Mouse (Mus musculus): ENCODE results near the gene Map4k2. TPM values are rescaled to one million over a fixed set of nuclear protein-coding genes. Genes with fewer than 3 reads are reported as not detected.

The Map4k2 gene
- polyA plus RNA-seq, 1 experiment = 24.8 TPM

DNA sequence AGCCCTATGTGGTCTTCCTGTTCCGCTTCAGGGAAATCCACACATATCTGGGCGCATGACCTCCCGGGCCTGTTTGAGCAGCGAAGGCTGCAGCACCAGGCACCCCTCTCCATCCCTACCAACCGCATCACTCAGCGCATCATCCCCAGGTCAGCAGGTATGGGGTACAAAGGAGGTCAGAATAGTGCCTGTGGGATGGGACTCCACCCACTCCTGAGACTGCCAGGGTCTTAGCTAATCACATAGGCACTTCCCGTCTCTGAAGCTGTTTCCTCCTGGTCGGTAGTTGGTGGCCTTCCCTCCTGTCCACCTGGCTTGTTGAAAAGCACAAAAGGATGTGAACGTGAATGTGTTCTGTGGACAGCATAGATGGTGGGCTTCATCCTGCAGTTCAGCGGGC lies 5.7 kb downstream of the Map4k2 start:
- TF ChIP-seq CTCF (IDR thresholded peaks at IDR 0.05; ENCODE audit: control insufficient read depth, insufficient read depth, insufficient replicate concordance, low read depth, low read length) (no peak), POLR2A (IDR thresholded peaks at IDR 0.05; ENCODE audit: control insufficient read depth, low read depth, low read length) (no peak)
- no peaks in the 10 kb centered on the region for H3K27me3 ChIP-seq (ENCODE audit: control insufficient read depth, insufficient read depth, low read length)
- no peaks in the 10 kb centered on the region for H3K36me3 ChIP-seq (ENCODE audit: control insufficient read depth, insufficient read depth, low read length)
- peaks cover 2% of the 10 kb centered on the region for H3K4me1 ChIP-seq (ENCODE audit: control insufficient read depth, insufficient read depth, low read length)
- no peak overlapping the region for H3K27ac ChIP-seq (ENCODE audit: control insufficient read depth, insufficient read depth, low read depth, low read length)
- H3K4me3 ChIP-seq (ENCODE audit: control insufficient read depth, low read depth, low read length) = no peak overlapping the region

DNA sequence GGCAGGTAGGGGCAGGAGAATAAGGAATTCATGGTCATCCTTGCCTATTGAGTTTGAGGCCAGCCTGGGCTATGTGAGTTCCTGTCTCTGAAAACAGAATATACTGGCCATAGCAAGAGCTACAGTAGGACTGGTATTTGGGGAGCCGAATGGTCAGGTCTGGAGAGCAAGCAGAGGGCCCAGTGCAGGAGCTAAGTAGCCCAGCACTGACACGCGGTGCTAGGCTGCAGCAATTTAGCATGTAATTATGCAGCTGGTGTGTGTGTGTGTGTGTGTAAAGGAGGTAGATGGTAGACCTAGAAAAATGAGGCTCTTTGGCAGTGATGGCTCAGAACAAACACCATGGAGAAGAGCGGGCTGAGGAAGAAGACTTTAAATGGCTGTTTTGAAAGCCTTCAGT lies 6.7 kb downstream of the Map4k2 start:
- Histone ChIP-seq H3K4me3 (ENCODE audit: control insufficient read depth, low read depth, low read length) (no peak overlapping the region), H3K36me3 (ENCODE audit: control insufficient read depth, insufficient read depth, low read length) (no peaks in the 10 kb centered on the region), H3K27me3 (ENCODE audit: control insufficient read depth, insufficient read depth, low read length) (no peaks in the 10 kb centered on the region), H3K27ac (ENCODE audit: control insufficient read depth, insufficient read depth, low read depth, low read length) (no peak overlapping the region), H3K4me1 (ENCODE audit: control insufficient read depth, insufficient read depth, low read length) (no peaks in the 10 kb centered on the region)
- TF ChIP-seq POLR2A (IDR thresholded peaks at IDR 0.05; ENCODE audit: control insufficient read depth, low read depth, low read length) (no peak), CTCF (IDR thresholded peaks at IDR 0.05; ENCODE audit: control insufficient read depth, insufficient read depth, insufficient replicate concordance, low read depth, low read length) (no peak)

DNA sequence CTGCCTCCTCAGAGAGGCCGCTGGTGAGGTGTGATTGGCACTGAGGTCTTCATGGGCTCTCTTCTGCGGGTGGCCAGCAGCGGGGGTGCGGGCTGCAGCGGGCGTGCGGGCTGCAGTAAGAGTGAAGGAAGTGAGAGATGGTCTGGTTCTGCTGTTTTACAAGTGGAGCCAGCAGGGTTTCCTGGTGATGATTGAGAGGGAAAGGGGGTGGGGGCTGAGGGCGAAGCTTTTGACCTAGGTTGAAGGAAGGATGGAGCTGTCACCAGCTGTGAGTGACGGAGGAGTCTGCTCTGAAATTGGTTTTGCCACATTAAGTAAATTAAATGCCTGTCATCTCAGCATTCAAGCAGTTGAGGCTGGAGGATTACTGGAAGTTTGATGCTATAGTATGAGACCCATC lies 7.8 kb downstream of the Map4k2 start:
- H3K4me1 ChIP-seq (ENCODE audit: control insufficient read depth, insufficient read depth, low read length) = no peaks in the 10 kb centered on the region
- H3K36me3 ChIP-seq (ENCODE audit: control insufficient read depth, insufficient read depth, low read length) = no peaks in the 10 kb centered on the region
- H3K4me3 ChIP-seq (ENCODE audit: control insufficient read depth, low read depth, low read length) = no peak overlapping the region
- TF ChIP-seq CTCF (IDR thresholded peaks at IDR 0.05; ENCODE audit: control insufficient read depth, insufficient read depth, insufficient replicate concordance, low read depth, low read length) = no peak
- TF ChIP-seq POLR2A (IDR thresholded peaks at IDR 0.05; ENCODE audit: control insufficient read depth, low read depth, low read length) = no peak
- H3K27me3 ChIP-seq (ENCODE audit: control insufficient read depth, insufficient read depth, low read length) = no peaks in the 10 kb centered on the region
- H3K27ac ChIP-seq (ENCODE audit: control insufficient read depth, insufficient read depth, low read depth, low read length) = no peak overlapping the region

DNA sequence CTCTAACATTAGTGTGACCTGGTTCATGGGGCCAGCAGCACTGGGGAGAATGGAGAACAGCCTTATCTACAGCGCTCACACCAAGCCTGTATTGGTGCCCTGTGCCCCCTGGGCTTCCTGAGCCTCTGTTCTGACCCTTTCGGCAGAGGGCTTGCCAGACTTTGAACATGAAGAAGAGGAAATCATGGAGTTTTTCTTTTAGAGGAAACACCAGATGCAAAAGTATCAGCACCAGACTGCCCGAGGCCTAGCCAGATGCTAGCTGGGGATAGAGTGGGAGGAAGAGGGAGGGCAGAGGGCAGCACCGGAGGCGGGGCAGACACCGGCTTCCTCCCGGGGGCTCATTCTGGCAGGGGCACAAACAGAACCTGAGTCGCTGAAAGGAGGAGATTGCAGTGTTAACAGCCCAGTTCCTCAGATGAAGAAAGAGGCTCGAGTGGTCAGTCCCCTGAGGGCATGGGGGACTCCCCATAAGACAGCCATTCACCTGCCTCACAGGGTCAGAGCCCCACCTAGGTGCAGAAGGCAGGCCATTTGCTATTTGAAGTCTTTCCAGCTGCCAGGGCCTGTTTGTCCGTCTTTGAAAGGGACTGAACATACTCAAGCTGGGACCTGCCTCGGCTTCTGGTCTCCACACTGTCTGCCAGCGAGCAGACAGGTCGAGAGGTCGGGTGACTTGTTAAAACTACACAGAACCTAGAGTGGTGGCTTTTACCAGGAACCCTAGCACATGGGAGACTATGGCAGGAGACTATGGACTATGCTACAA lies 8.5 kb downstream of the Map4k2 start:
- no peak overlapping the region for H3K27ac ChIP-seq (ENCODE audit: control insufficient read depth, insufficient read depth, low read depth, low read length)
- no peak overlapping the region for H3K4me3 ChIP-seq (ENCODE audit: control insufficient read depth, low read depth, low read length)
- no peaks in the 10 kb centered on the region for H3K4me1 ChIP-seq (ENCODE audit: control insufficient read depth, insufficient read depth, low read length)
- no peaks in the 10 kb centered on the region for H3K36me3 ChIP-seq (ENCODE audit: control insufficient read depth, insufficient read depth, low read length)
- TF ChIP-seq POLR2A (IDR thresholded peaks at IDR 0.05; ENCODE audit: control insufficient read depth, low read depth, low read length) (no peak), CTCF (IDR thresholded peaks at IDR 0.05; ENCODE audit: control insufficient read depth, insufficient read depth, insufficient replicate concordance, low read depth, low read length) (no peak)
- no peaks in the 10 kb centered on the region for H3K27me3 ChIP-seq (ENCODE audit: control insufficient read depth, insufficient read depth, low read length)

DNA sequence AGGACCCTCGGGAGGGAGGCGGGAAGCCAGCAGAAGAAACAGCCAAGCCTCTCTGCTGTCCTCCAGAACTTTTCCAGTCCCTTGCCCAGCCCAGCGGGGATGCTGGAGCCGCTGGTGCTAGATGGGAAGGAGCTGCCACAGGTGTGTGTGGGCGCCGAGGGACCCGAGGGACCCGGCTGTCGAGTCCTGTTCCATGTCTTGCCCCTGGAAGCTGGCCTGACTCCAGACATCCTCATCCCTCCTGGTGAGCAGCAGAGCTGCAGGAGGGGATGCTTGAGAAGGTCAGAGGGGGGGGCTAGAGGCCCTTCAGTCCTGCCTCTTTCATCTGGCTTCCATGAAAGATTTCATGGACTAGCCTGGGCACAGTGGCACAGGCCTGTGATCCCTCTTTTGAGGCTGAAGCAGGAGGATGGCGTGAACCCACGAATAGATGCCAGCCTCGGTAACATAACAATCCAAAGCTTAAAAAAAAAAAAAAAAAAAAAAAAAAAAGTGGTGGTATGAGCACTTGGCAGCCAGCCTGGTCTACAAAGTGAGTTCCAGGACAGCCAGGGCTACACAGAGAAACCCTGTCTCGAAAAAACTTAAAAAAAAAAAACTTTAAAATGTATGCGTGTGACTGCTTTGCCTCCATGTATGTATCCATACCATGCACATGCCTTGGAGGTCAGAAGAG lies 10.6 kb downstream of the Map4k2 start:
- H3K36me3 ChIP-seq (ENCODE audit: control insufficient read depth, insufficient read depth, low read length) = no peaks in the 10 kb centered on the region
- no peak overlapping the region for H3K27ac ChIP-seq (ENCODE audit: control insufficient read depth, insufficient read depth, low read depth, low read length)
- H3K27me3 ChIP-seq (ENCODE audit: control insufficient read depth, insufficient read depth, low read length) = no peaks in the 10 kb centered on the region
- H3K4me1 ChIP-seq (ENCODE audit: control insufficient read depth, insufficient read depth, low read length) = no peaks in the 10 kb centered on the region
- TF ChIP-seq POLR2A (IDR thresholded peaks at IDR 0.05; ENCODE audit: control insufficient read depth, low read depth, low read length) = no peak
- no peak for TF ChIP-seq CTCF (IDR thresholded peaks at IDR 0.05; ENCODE audit: control insufficient read depth, insufficient read depth, insufficient replicate concordance, low read depth, low read length)
- no peak overlapping the region for H3K4me3 ChIP-seq (ENCODE audit: control insufficient read depth, low read depth, low read length)

DNA sequence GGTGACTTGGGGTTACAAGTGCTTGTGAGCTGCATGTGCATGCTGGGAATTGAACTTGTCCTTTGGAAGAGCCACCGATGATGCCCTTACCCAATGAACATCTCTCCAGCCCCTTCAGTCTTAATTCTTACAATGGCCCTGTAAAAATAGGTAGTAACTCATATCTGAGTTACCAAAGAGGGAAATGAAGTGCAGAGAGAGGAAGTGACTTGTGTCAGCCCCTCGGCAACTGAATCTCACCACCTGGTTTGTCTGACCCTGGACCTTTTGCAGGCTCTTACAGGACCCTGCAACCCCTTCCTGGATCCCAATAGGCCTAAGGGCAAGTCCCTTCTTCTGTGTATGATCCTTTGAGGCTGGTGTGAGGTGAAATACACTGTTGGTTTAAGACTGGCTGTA lies 11.2 kb downstream of the Map4k2 start:
- Histone ChIP-seq H3K4me3 (ENCODE audit: control insufficient read depth, low read depth, low read length) (no peak overlapping the region), H3K27ac (ENCODE audit: control insufficient read depth, insufficient read depth, low read depth, low read length) (no peak overlapping the region), H3K36me3 (ENCODE audit: control insufficient read depth, insufficient read depth, low read length) (no peaks in the 10 kb centered on the region), H3K27me3 (ENCODE audit: control insufficient read depth, insufficient read depth, low read length) (no peaks in the 10 kb centered on the region), H3K4me1 (ENCODE audit: control insufficient read depth, insufficient read depth, low read length) (no peaks in the 10 kb centered on the region)
- TF ChIP-seq CTCF (IDR thresholded peaks at IDR 0.05; ENCODE audit: control insufficient read depth, insufficient read depth, insufficient replicate concordance, low read depth, low read length) (no peak), POLR2A (IDR thresholded peaks at IDR 0.05; ENCODE audit: control insufficient read depth, low read depth, low read length) (no peak)

DNA sequence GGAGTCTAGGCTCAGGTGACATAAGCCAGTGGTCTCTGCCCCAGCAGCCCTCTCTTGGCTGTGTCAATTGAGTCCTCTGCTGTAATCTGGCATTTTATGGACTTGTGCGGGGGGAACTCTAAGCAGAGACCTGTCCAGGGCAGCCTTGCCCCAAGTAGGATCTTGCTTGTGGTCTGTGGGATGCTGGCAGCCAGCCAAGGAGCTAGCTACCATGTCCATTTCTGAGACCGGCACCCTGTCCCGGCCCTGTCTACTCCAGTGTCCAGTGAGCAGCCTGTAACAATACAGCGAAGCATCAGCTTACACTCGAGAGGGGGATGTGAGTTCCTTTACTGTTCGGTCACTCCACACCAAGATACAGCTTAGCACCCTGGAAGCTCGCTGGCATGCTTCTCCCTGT lies 13.1 kb downstream of the Map4k2 start:
- H3K27ac ChIP-seq (ENCODE audit: control insufficient read depth, insufficient read depth, low read depth, low read length) = no peak overlapping the region
- no peak overlapping the region for H3K4me3 ChIP-seq (ENCODE audit: control insufficient read depth, low read depth, low read length)
- no peaks in the 10 kb centered on the region for H3K36me3 ChIP-seq (ENCODE audit: control insufficient read depth, insufficient read depth, low read length)
- no peaks in the 10 kb centered on the region for H3K27me3 ChIP-seq (ENCODE audit: control insufficient read depth, insufficient read depth, low read length)
- no peak; the same call in 1 of the 2 replicates for TF ChIP-seq POLR2A (IDR thresholded peaks at IDR 0.05; ENCODE audit: control insufficient read depth, low read depth, low read length)
- TF ChIP-seq CTCF (IDR thresholded peaks at IDR 0.05; ENCODE audit: control insufficient read depth, insufficient read depth, insufficient replicate concordance, low read depth, low read length) = no peak
- H3K4me1 ChIP-seq (ENCODE audit: control insufficient read depth, insufficient read depth, low read length) = no peaks in the 10 kb centered on the region

Data from testis, adult 2 months (tissue).